Mouse (Mus musculus) C2C12 (cell line): Measurements from ENCODE around the gene Zfp592. TPM values are rescaled to one million over a fixed set of nuclear protein-coding genes. Genes with fewer than 3 reads are reported as not detected.

Source experiments
- H3K27me3 ChIP-seq: one replicate; pipeline ENCODE4 v1.6.1; 2011; ENCODE audit not compliant: control insufficient read depth, insufficient read depth, insufficient read length
- H3K36me3 ChIP-seq: one replicate; pipeline ENCODE4 v1.6.1; 2011; ENCODE audit not compliant: control insufficient read depth, insufficient read depth
- H3K4me3 ChIP-seq: one replicate; pipeline ENCODE4 v1.5.1; 2011; ENCODE audit warnings: mild to moderate bottlenecking, control low read depth; ENCODE audit not compliant: poor library complexity, insufficient read depth, severe bottlenecking
- H3K79me2 ChIP-seq: one replicate; pipeline ENCODE4 v1.6.1; 2011; ENCODE audit not compliant: control insufficient read depth, insufficient read depth
- H3K79me3 ChIP-seq: one replicate; pipeline ENCODE4 v1.6.1; 2011; ENCODE audit warnings: low read depth, control low read depth
- H3ac ChIP-seq: one replicate; pipeline ENCODE3; 2011; ENCODE audit warnings: low read depth; ENCODE audit not compliant: control insufficient read depth, insufficient read length
- CEBPB ChIP-seq: IDR thresholded peaks from one replicate; pipeline ENCODE4 v1.6.1; 2011; ENCODE audit warnings: low read depth, mild to moderate bottlenecking, control low read depth, moderate library complexity
- CTCF ChIP-seq: IDR thresholded peaks from one replicate; pipeline ENCODE4 v1.5.1; 2011; ENCODE audit not compliant: control insufficient read depth, insufficient read depth, insufficient read length
- FOSL1 ChIP-seq: IDR thresholded peaks from one replicate; pipeline ENCODE4 v1.8.0; 2011; ENCODE audit warnings: mild to moderate bottlenecking, low read length; ENCODE audit not compliant: poor library complexity, insufficient read depth, severe bottlenecking
- MAX ChIP-seq: IDR thresholded peaks from one replicate; pipeline ENCODE4 v1.6.1; 2011; ENCODE audit warnings: mild to moderate bottlenecking, control low read depth
- MYOD1 ChIP-seq: IDR thresholded peaks from one replicate; pipeline ENCODE4 v1.6.1; 2011; ENCODE audit warnings: low read depth; ENCODE audit not compliant: control insufficient read depth, insufficient read length
- MYOG ChIP-seq: IDR thresholded peaks from one replicate; pipeline ENCODE4 v1.6.1; 2011; ENCODE audit not compliant: control insufficient read depth, insufficient read length; ENCODE audit errors: extremely low read depth
- USF1 ChIP-seq: IDR thresholded peaks from one replicate; pipeline ENCODE4 v1.6.1; 2011; ENCODE audit warnings: low read depth, mild to moderate bottlenecking, control low read depth, moderate library complexity
- polyA plus RNA-seq: library from polyadenylated mRNA; unstranded; fragments of >200 nt; fragmentation: generic; extraction: Trizol; gene quantifications from one replicate; pipeline ENCODE4 v1.2.1, GENCODE M21; 2012; ENCODE audit warnings: missing spikeins

Zfp592 gene
- polyA plus RNA-seq, 1 experiment, result 10.0 TPM

GRCm38 (mm10) chr7:80999536-80999935, 6.1 kb downstream of the Zfp592 start:
- H3K36me3 ChIP-seq, result no peaks in the 10 kb centered on the region
- H3K79me3 ChIP-seq, result peaks cover 83% of the 10 kb centered on the region
- H3K79me2 ChIP-seq, result peaks cover 100% of the 10 kb centered on the region
- H3ac ChIP-seq, result no peak overlapping the region
- H3K27me3 ChIP-seq, result no peaks in the 10 kb centered on the region
- TF ChIP-seq USF1 (no peak), CTCF (no peak), MAX (no peak), MYOG (no peak), FOSL1 (no peak), CEBPB (no peak), MYOD1 (no peak)
- H3K4me3 ChIP-seq, result no peak overlapping the region

DNA sequence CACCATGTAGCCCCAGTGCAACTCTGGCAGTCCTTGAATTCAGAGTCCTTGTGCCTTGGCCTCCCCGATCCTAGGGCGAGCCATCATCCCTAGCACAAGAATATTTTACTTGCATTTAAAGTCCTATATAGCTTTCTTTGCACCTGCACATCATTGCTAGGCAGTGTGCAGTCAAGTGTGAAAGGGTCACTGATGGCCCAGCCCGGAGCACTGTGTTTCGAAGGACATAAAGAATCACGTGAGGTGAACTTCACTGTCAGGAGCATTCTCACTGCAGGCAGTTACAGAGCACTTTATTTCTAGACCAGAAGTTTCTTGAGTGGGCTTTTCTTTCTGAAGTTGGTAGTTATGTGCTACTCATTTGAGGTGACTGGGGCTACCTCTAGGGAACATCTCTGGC, 8.4 kb downstream of the Zfp592 start:
- Histone ChIP-seq H3K27me3 (no peaks in the 10 kb centered on the region), H3K4me3 (no peak overlapping the region), H3K79me2 (peaks cover 100% of the 10 kb centered on the region), H3ac (no peak overlapping the region), H3K36me3 (no peaks in the 10 kb centered on the region), H3K79me3 (peaks cover 81% of the 10 kb centered on the region)
- TF ChIP-seq FOSL1, result no peak
- no peak for TF ChIP-seq CEBPB
- TF ChIP-seq USF1, result no peak
- no peak for TF ChIP-seq CTCF
- TF ChIP-seq MYOG, result no peak
- TF ChIP-seq MAX, result no peak
- TF ChIP-seq MYOD1, result no peak

DNA sequence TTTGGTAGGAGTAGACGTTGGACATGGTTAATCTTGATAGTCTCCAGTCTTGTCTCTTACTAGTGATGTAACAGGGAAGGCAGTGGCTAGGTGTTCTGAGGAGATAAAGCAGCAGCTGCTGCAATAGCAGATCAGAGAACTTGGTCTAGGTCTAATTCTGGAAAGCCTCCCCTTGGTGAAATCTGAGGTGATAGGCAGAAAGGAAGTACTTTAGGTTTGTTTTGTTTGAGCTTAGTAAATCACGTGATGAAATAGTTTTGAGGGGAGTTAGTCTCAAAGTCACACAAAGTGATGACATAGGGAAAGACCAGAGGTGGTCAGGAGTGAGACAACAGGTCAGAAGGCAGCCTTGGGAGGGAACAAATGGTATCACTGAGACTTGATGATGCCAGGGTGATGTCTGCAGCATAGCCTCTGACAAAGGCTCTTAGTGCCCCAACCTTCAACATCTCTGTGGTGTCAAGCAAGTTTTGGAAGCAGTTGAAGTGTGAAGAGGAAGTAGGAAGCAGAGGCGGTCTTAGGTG, 11.1 kb downstream of the Zfp592 start:
- no peaks in the 10 kb centered on the region for H3K27me3 ChIP-seq
- peaks cover 4% of the 10 kb centered on the region for H3K36me3 ChIP-seq
- no peak for TF ChIP-seq CTCF
- TF ChIP-seq USF1, result no peak
- TF ChIP-seq MYOG, result no peak
- no peak for TF ChIP-seq CEBPB
- no peak for TF ChIP-seq FOSL1
- TF ChIP-seq MYOD1, result no peak
- TF ChIP-seq MAX, result no peak
- H3K79me3 ChIP-seq, result peaks cover 69% of the 10 kb centered on the region
- peaks cover 99% of the 10 kb centered on the region for H3K79me2 ChIP-seq
- no peak overlapping the region for H3K4me3 ChIP-seq
- no peak overlapping the region for H3ac ChIP-seq

- no peaks in the 10 kb centered on the region for H3K27me3 ChIP-seq
- no peak overlapping the region for H3K4me3 ChIP-seq
- peaks cover 56% of the 10 kb centered on the region for H3K79me3 ChIP-seq
- peaks cover 90% of the 10 kb centered on the region for H3K79me2 ChIP-seq
- H3K36me3 ChIP-seq, result peaks cover 8% of the 10 kb centered on the region
- H3ac ChIP-seq, result no peak overlapping the region
- TF ChIP-seq FOSL1, result no peak
- TF ChIP-seq CTCF, result no peak
- no peak for TF ChIP-seq MYOG
- no peak for TF ChIP-seq MYOD1
- no peak for TF ChIP-seq CEBPB
- TF ChIP-seq USF1, result no peak
- no peak for TF ChIP-seq MAX
Observed at GRCm38 (mm10) chr7:81005969-81006368, 12.5 kb downstream of the Zfp592 start.

DNA sequence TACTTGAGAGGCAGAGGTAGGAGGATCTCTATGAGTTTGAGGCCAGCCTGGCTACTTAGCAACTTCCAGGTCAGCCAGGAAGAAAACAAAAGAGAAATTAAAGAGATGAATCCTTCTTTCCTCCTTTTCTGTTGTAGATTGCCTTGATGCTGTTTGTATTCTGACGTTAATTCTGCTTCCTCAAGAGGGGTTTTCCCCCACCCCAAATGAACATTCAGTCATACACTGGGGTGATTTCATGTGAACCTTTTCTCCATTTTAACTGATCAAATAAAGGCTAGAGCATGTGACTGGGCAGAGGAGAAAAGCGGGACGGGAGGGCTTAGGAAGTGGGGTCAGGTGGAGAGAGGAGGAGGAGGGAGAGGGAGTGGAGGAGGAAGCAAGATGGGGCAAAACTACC, 14.8 kb downstream of the Zfp592 start:
- no peak for TF ChIP-seq CTCF
- TF ChIP-seq MYOG, result no peak
- no peak for TF ChIP-seq MYOD1
- no peak for TF ChIP-seq MAX
- TF ChIP-seq USF1, result no peak
- TF ChIP-seq CEBPB, result no peak
- H3K79me3 ChIP-seq, result peaks cover 37% of the 10 kb centered on the region
- no peak overlapping the region for H3K4me3 ChIP-seq
- no peaks in the 10 kb centered on the region for H3K27me3 ChIP-seq
- peaks cover 84% of the 10 kb centered on the region for H3K79me2 ChIP-seq
- no peak overlapping the region for H3ac ChIP-seq
- peaks cover 17% of the 10 kb centered on the region for H3K36me3 ChIP-seq

GRCm38 (mm10) chr7:81011576-81011975, 18.1 kb downstream of the Zfp592 start:
- no peak overlapping the region for H3K4me3 ChIP-seq
- H3K79me3 ChIP-seq, result peaks cover 29% of the 10 kb centered on the region
- TF ChIP-seq CTCF (no peak), CEBPB (no peak), FOSL1 (no peak)
- no peaks in the 10 kb centered on the region for H3K27me3 ChIP-seq
- no peak overlapping the region for H3ac ChIP-seq
- peaks cover 17% of the 10 kb centered on the region for H3K36me3 ChIP-seq
- peaks cover 83% of the 10 kb centered on the region for H3K79me2 ChIP-seq
